ENCODE assay signal across 26 mouse cellular contexts in genomic region chr9:43293058-43293457, GRCm38 (mm10). TPM values are rescaled to one million over a fixed set of nuclear protein-coding genes. Genes with fewer than 3 reads are reported as not detected.
A peak's percentile ranks its signal among the peaks of the same experiment; 100 is the strongest.
DNase-seq lines count a peak whose midpoint lies in the region; ATAC-seq and TF ChIP-seq lines count a peak whose summit lies in the region.
"Had no signal": no experiment of that assay in that cellular context is flagged by ENCODE, and none has a peak within 500 bp of the region (broad histone marks: within the 10 kb centered on the region; RNA-seq: fewer than 3 reads in every experiment).

No protein-coding gene starts in this region.

- no peak overlapping the region for H3K9ac ChIP-seq in hindbrain, embryonic 13.5 days
- H3K9ac ChIP-seq: forebrain, embryonic 13.5 days; heart, embryonic 12.5 days; heart, embryonic 15.5 days; hindbrain, embryonic 15.5 days had no signal

- no peak overlapping the region for H3K4me3 ChIP-seq in gastrocnemius, adult 2 months
- no peak overlapping the region for H3K4me3 ChIP-seq in hindbrain, embryonic 13.5 days
- H3K4me3 ChIP-seq: forebrain, embryonic 10.5 days; forebrain, embryonic 13.5 days; heart, embryonic 12.5 days; heart, embryonic 15.5 days; hindbrain, embryonic 15.5 days had no signal

- H3K9me3 ChIP-seq in hindbrain, embryonic 13.5 days = no peaks in the 10 kb centered on the region
- H3K9me3 ChIP-seq: forebrain, embryonic 10.5 days; forebrain, embryonic 13.5 days; heart, embryonic 12.5 days; heart, embryonic 15.5 days; hindbrain, embryonic 15.5 days had no signal

- intact Hi-C loops in gastrocnemius, adult 2 months (cut with DNase I) = no loop called here
- intact Hi-C loops in left cerebral cortex, postnatal 25 days (cut with DNase I) = no loop called here

- peaks cover 6% of the 10 kb centered on the region; the same call in 1 of the 2 replicates for H3K27me3 ChIP-seq in hindbrain, embryonic 13.5 days
- H3K27me3 ChIP-seq: forebrain, embryonic 13.5 days; heart, embryonic 15.5 days; hindbrain, embryonic 15.5 days had no signal

- no peaks in the 10 kb centered on the region for H3K4me1 ChIP-seq in hindbrain, embryonic 13.5 days (replicated peaks)
- H3K4me1 ChIP-seq: forebrain, embryonic 10.5 days; forebrain, embryonic 13.5 days; heart, embryonic 12.5 days; heart, embryonic 15.5 days; hindbrain, embryonic 15.5 days had no signal

- TF ChIP-seq CTCF in gastrocnemius, adult 2 months (IDR thresholded peaks at IDR 0.05) = no peak

- H3K36me3 ChIP-seq in hindbrain, embryonic 13.5 days = no peaks in the 10 kb centered on the region
- H3K36me3 ChIP-seq: forebrain, embryonic 10.5 days; G1E; heart, embryonic 12.5 days; heart, embryonic 15.5 days; hindbrain, embryonic 15.5 days had no signal

- DNase-seq in gastrocnemius, adult 2 months = peak; percentile 38
- no peak for DNase-seq in gastrocnemius, postnatal 10 days
- DNase-seq in 3T3-L1 (ENCODE audit: low read depth, low spot score) = peak; percentile 58
- peak; percentile 75 for DNase-seq in adipocyte (ENCODE audit: low spot score)
- peak; percentile 68 for DNase-seq in skeletal muscle tissue, adult 2 months (ENCODE audit: low read depth, low spot score)
- no peak for DNase-seq in left cerebral cortex, postnatal 25 days (ENCODE audit: low spot score in 2 of 2)
- DNase-seq: adrenal gland, postnatal 10 days; adrenal gland, postnatal 36 days; cerebellum, adult 18-20 months; cerebellum, adult 9-10 months; cerebellum, postnatal 14 days; heart, postnatal 10 days; heart, postnatal 4 days; kidney, adult 2 months had no signal

- peak overlapping the region; percentile 31; the same call in 1 of the 2 replicates for H3K27ac ChIP-seq in gastrocnemius, adult 2 months
- no peak overlapping the region for H3K27ac ChIP-seq in hindbrain, embryonic 13.5 days
- H3K27ac ChIP-seq: forebrain, embryonic 10.5 days; forebrain, embryonic 13.5 days; heart, embryonic 15.5 days; hindbrain, embryonic 15.5 days had no signal

- WGBS in hindbrain, embryonic 13.5 days = 92% methylated on average over 6 of the region's 6 CpGs

- H3K4me2 ChIP-seq in hindbrain, embryonic 13.5 days = no peak overlapping the region
- H3K4me2 ChIP-seq: forebrain, embryonic 13.5 days; heart, embryonic 12.5 days; heart, embryonic 15.5 days; hindbrain, embryonic 15.5 days had no signal

- no peak for ATAC-seq in hindbrain, embryonic 13.5 days (ENCODE audit: low FRiP score)
- ATAC-seq: activated CD4-positive, CD25-positive, alpha-beta regulatory T cell, adult 4 months; forebrain, embryonic 13.5 days; forebrain, embryonic 16.5 days; intestine, postnatal 0 days had no signal

RNA-seq across cellular contexts. Expression of gene Trim29, which starts 17.6 kb away (rescaled TPM):
- total RNA-seq in gastrocnemius, adult 2 months (2021) = not detected
- under 1 TPM; 0.12 to 0.16 TPM for total RNA-seq in gastrocnemius, postnatal 10 days (2021)
- under 1 TPM in 1 of 2 experiments, not detected in 1; 0.16 TPM for total RNA-seq in left cerebral cortex, postnatal 25 days (2021)
- polyA plus RNA-seq in hindbrain, embryonic 13.5 days (2015; fragmentation: Nextera tagmentation; extraction: Ambion mirVana) = not detected in 2 replicates
- total RNA-seq: G1E; gastrocnemius, adult 8-10 months had no signal
- polyA plus RNA-seq: activated CD4-positive, CD25-positive, alpha-beta regulatory T cell, adult 4 months; forebrain, embryonic 13.5 days; forebrain, embryonic 16.5 days; G1E; hindbrain, embryonic 15.5 days had no signal

RNA-seq across cellular contexts. Expression of gene Oaf, which starts 53.3 kb away (rescaled TPM):
- 1 to 10 TPM; 2.9 to 8.9 TPM for total RNA-seq in gastrocnemius, adult 2 months (2021)
- 10 to 100 TPM; 26.2 to 34.2 TPM for total RNA-seq in gastrocnemius, postnatal 10 days (2021)
- total RNA-seq in left cerebral cortex, postnatal 25 days (2021) = 10 to 100 TPM; 12.6 to 13.2 TPM
- polyA plus RNA-seq in hindbrain, embryonic 13.5 days (2015; fragmentation: Nextera tagmentation; extraction: Ambion mirVana) = 11.3 and 12.6 TPM in 2 replicates
- total RNA-seq: CH12.LX had no signal

Comparison
In these comparisons a context has a peak if more than half of its experiments do, and no peak if none do; other contexts are left out.
1. DNase-seq: peak in gastrocnemius, adult 2 months (single experiment), 3T3-L1 (single experiment), adipocyte (single experiment) and skeletal muscle tissue, adult 2 months (single experiment); none in gastrocnemius, postnatal 10 days (single experiment) and left cerebral cortex, postnatal 25 days (0 of 2).